Mouse (Mus musculus) central nervous system, embryonic 11.5 days (tissue): ENCODE data around the gene Isx. TPM values are rescaled to one million over a fixed set of nuclear protein-coding genes. Genes with fewer than 3 reads are reported as not detected.

Source experiments
- polyA plus RNA-seq: library from polyadenylated mRNA; depleted of rRNA; stranded (reverse); fragments of >200 nt; gene quantifications from 2 replicates; pipeline ENCODE4 v1.2.3, GENCODE M21; 2012; rRNA removed

Gene Isx
- polyA plus RNA-seq: 0.06 TPM in 1 of 2 replicates, not detected in the other

DNA sequence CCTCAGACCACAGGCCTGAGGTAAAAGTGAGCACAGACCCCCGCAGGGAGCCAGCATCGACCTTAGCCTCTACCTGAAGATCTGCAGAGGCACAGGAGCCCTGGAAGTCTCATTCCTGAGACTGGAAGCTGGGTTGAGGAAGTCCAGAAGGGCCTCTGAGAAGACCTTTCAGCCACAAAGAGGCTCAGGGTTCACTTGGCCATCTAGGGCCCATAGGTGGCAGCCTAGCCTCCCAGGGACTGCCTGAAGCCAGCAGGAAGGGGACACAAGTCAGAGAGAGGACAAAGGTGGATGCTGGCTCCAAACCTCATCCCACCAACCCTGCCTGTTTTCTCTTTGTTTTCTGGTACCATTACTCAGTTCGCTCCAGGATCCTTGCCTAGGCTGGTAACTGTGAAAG, at the start of gene Isx:
Gene Isx (plus strand): TSS at position 234 of the 400 bp plus-strand sequence.

Other genes with a start within 250 kb of the Isx start
- gene Hmgxb4, start 120.2 kb downstream of the Isx start, polyA plus RNA-seq: 75.8 and 82.1 TPM in 2 replicates
- gene Tom1, start 160.5 kb downstream of the Isx start, polyA plus RNA-seq: 22.3 and 22.8 TPM in 2 replicates
- 18.3 and 19.1 TPM in 2 replicates for gene Hmox1, start 220.4 kb downstream of the Isx start, polyA plus RNA-seq
- 178 and 205 TPM in 2 replicates for gene Mcm5, start 236.4 kb downstream of the Isx start, polyA plus RNA-seq